Mouse (Mus musculus) limb, embryonic 14.5 days (tissue): ENCODE measurements around the gene Ttc4. TPM values are rescaled to one million over a fixed set of nuclear protein-coding genes. Genes with fewer than 3 reads are reported as not detected.
A peak's percentile ranks its signal among the peaks of the same experiment; 100 is the strongest.

Source experiments
- ATAC-seq: fragments of 200-750 bp; cut with Nextera tagmentation; 2 replicates; pipeline ENCODE4 v1.8.0; 2017; ENCODE audit warnings: low read depth, moderate number of reproducible peaks, moderate TSS enrichment; ENCODE audit not compliant: low FRiP score
- DNase-seq: peaks from one replicate; pipeline ENCODE4 v3.0.0-alpha.2; 2015; ENCODE audit warnings: low spot score
- H3K27ac ChIP-seq: fragments of 300-500 bp; sonication (generic); replicated peaks from 2 replicates; pipeline ENCODE4 v1.5.1; 2014; ENCODE audit warnings: low read depth, mild to moderate bottlenecking, low read length, moderate library complexity, mixed read lengths
- H3K27me3 ChIP-seq: fragments of 300-500 bp; sonication (generic); 2 replicates; pipeline ENCODE4 v1.6.1; 2014; ENCODE audit warnings: low read length, mixed read lengths; ENCODE audit not compliant: control insufficient read depth, insufficient read depth
- H3K36me3 ChIP-seq: fragments of 300-500 bp; sonication (generic); 2 replicates; pipeline ENCODE4 v1.6.1; 2014; ENCODE audit warnings: mild to moderate bottlenecking, low read length, moderate library complexity, mixed read lengths; ENCODE audit not compliant: control insufficient read depth, insufficient read depth
- H3K4me1 ChIP-seq: fragments of 300-500 bp; sonication (generic); 2 replicates; pipeline ENCODE4 v1.6.1; 2014; ENCODE audit warnings: antibody characterized with exemption, low read length, mixed read lengths; ENCODE audit not compliant: control insufficient read depth, insufficient read depth
- H3K4me2 ChIP-seq: fragments of 300-500 bp; sonication (generic); replicated peaks from 2 replicates; pipeline ENCODE4 v1.6.1; 2014; ENCODE audit warnings: low read depth, mild to moderate bottlenecking, low read length, moderate library complexity; ENCODE audit not compliant: severe bottlenecking
- H3K4me3 ChIP-seq: fragments of 300-500 bp; sonication (generic); replicated peaks from 2 replicates; pipeline ENCODE4 v1.5.1; 2014; ENCODE audit warnings: low read length
- H3K9ac ChIP-seq: fragments of 300-500 bp; sonication (generic); 2 replicates; pipeline ENCODE4 v1.6.1; 2014; ENCODE audit warnings: mild to moderate bottlenecking, low read depth, low read length, moderate library complexity; ENCODE audit not compliant: severe bottlenecking
- H3K9me3 ChIP-seq: fragments of 300-500 bp; sonication (generic); 2 replicates; pipeline ENCODE4 v1.6.1; 2016; ENCODE audit warnings: low read length; ENCODE audit not compliant: control insufficient read depth
- POLR2A ChIP-seq: fragments of 200-500 bp; IDR thresholded peaks from 2 replicates; pipeline ENCODE4 v1.8.0; 2012; ENCODE audit warnings: inconsistent platforms, mild to moderate bottlenecking, moderate library complexity, borderline replicate concordance; ENCODE audit not compliant: insufficient read depth, insufficient read length; ENCODE audit errors: extremely low read depth
- WGBS: fragments of 180-500 bp; shearing (Covaris S2); extraction: QIAGEN DNeasy Blood & Tissue Kit; methylation state at CpG from one replicate; pipeline ENCODE4 v1.1.7; 2014; 5-methylcytosine and 5-hydroxymethylcytosine counted together
- polyA plus RNA-seq, 2 experiments: library from polyadenylated mRNA; depleted of rRNA in 1 of 2; stranded (reverse) in 1 of 2; unstranded in 1 of 2; fragments of >200 nt; fragmentation: Nextera tagmentation in 1 of 2; extraction: Ambion mirVana in 1 of 2; gene quantifications; 2 replicates each; pipeline versions ENCODE4 v1.2.1 to v1.2.3; 2012 to 2014

Gene Ttc4
- 147 and 167 TPM in 2 replicates for polyA plus RNA-seq (2012; rRNA removed)
- 75.0 and 92.1 TPM in 2 replicates for polyA plus RNA-seq (2014; fragmentation: Nextera tagmentation; extraction: Ambion mirVana)

DNA sequence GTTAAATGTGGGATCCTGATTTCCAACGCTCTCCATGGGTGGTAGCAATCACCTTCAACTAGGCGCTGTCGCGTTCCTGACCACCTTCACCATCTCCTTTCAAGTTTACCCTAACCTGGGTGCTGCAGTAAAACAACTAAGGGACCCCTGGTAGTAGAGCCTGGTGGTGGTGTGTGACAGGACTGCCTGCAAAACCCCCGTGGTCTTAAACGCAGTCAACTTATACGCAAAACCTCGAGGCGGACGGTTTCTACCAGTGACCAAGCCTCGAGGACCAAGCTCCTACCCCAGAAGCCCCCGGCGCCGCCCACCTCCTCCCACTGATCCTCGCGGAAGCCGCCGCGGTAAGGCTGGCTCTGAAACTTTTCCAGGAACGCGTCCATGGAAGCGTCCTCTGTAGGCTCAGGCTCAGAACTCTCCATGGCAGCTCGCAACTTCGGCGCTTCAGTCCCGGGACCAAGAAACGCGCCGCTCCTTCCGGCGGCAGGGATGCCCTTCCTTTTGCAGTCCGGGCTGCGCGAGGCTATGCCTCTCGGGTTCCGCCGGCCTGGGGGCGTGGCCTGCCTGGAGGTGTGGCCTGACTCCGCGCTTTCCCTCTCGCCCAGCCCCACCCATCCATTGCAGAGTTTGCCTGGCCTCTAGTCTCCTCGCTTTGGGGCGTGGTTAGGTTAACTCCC is at the start of gene Ttc4:
Ttc4 (minus strand) TSS at position 503 of the 677 bp plus-strand sequence.
- H3K4me2 ChIP-seq: peak within 1 kb of the TSS; percentile 83
- under 1% methylated on average over 41 of the region's 43 CpGs for WGBS
- H3K36me3 ChIP-seq: peaks cover 35% of the 10 kb centered on the region
- H3K4me1 ChIP-seq: peaks cover 7% of the 10 kb centered on the region
- H3K9me3 ChIP-seq: no peaks in the 10 kb centered on the region
- no peaks in the 10 kb centered on the region for H3K27me3 ChIP-seq
- DNase-seq: peak; percentile 92
- peak within 1 kb of the TSS; percentile 87 for H3K9ac ChIP-seq
- peak within 1 kb of the TSS; percentile 56 for H3K27ac ChIP-seq
- H3K4me3 ChIP-seq: peak within 1 kb of the TSS; percentile 86
- 0 out of 2 replicates have a peak, but pooled peaks have one; percentile 59 for TF ChIP-seq POLR2A
- peak; percentile 99 for ATAC-seq

DNA sequence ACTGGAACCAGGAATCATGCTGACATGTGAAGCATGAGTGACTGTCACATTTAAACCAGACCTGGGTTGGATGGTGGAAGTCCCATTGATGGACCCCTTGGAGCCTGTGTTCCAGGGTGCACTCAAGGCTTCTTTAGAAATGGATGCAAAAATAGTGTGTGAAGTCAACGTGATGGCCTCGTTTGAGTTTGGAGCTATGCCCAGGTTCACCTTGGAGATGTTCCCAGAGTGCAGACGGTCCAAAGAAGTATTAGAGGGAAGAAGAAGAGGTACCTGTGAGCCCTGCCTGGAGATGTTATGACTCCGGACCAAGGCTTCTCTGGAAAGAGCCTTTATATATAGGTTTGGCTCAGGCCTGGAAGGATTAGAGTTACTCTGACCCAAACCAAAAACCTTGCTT is 41.9 kb upstream of the Ttc4 start:
- H3K9me3 ChIP-seq: no peaks in the 10 kb centered on the region
- 77% methylated on average over 4 of the region's 4 CpGs for WGBS
- no peak overlapping the region for H3K4me2 ChIP-seq
- H3K36me3 ChIP-seq: no peaks in the 10 kb centered on the region
- no peak for TF ChIP-seq POLR2A
- DNase-seq (no peak), ATAC-seq (no peak)
- no peaks in the 10 kb centered on the region for H3K27me3 ChIP-seq
- H3K4me1 ChIP-seq: no peaks in the 10 kb centered on the region
- H3K9ac ChIP-seq: no peak overlapping the region
- no peak overlapping the region for H3K27ac ChIP-seq
- H3K4me3 ChIP-seq: no peak overlapping the region

- H3K27me3 ChIP-seq: no peaks in the 10 kb centered on the region; the same call in 1 of the 2 replicates
- TF ChIP-seq POLR2A: no peak
- H3K9ac ChIP-seq: no peak overlapping the region
- ATAC-seq: no peak
- no peaks in the 10 kb centered on the region for H3K36me3 ChIP-seq
- H3K27ac ChIP-seq: no peak overlapping the region
- no peak overlapping the region for H3K4me3 ChIP-seq
- H3K9me3 ChIP-seq: no peaks in the 10 kb centered on the region
- DNase-seq: no peak
- 90% methylated on average over 6 of the region's 6 CpGs for WGBS
- no peak overlapping the region for H3K4me2 ChIP-seq
- no peaks in the 10 kb centered on the region for H3K4me1 ChIP-seq
Measured at GRCm38 (mm10) chr4:106713622-106714021, 34.9 kb upstream of the Ttc4 start.

- peak overlapping the region; percentile 37 for H3K4me2 ChIP-seq
- no peaks in the 10 kb centered on the region for H3K36me3 ChIP-seq
- H3K4me3 ChIP-seq: peak overlapping the region; percentile 9; the same call in 1 of the 2 replicates
- H3K27ac ChIP-seq: no peak overlapping the region
- WGBS: 0% methylated on average over 8 of the region's 8 CpGs
- no peak overlapping the region for H3K9ac ChIP-seq
- DNase-seq (peak; percentile 74), ATAC-seq (peak; percentile 62; the same call in 1 of the 2 replicates)
- H3K27me3 ChIP-seq: no peaks in the 10 kb centered on the region
- no peak for TF ChIP-seq POLR2A
- no peaks in the 10 kb centered on the region; the same call in 1 of the 2 replicates for H3K4me1 ChIP-seq
- H3K9me3 ChIP-seq: no peaks in the 10 kb centered on the region
Measured at GRCm38 (mm10) chr4:106708408-106708807, 29.7 kb upstream of the Ttc4 start.

- H3K4me3 ChIP-seq: peak overlapping the region; percentile 9; the same call in 1 of the 2 replicates
- TF ChIP-seq POLR2A: no peak
- H3K4me1 ChIP-seq: no peaks in the 10 kb centered on the region; the same call in 1 of the 2 replicates
- H3K27me3 ChIP-seq: no peaks in the 10 kb centered on the region
- 53% methylated on average over 5 of the region's 5 CpGs for WGBS
- H3K9me3 ChIP-seq: no peaks in the 10 kb centered on the region
- DNase-seq: no peak
- no peaks in the 10 kb centered on the region for H3K36me3 ChIP-seq
- ATAC-seq: 0 out of 2 replicates have a peak, but pooled peaks have one; percentile 9
- H3K9ac ChIP-seq: no peak overlapping the region
- H3K4me2 ChIP-seq: peak overlapping the region; percentile 37
- no peak overlapping the region for H3K27ac ChIP-seq
Measured at GRCm38 (mm10) chr4:106707957-106708356, 29.2 kb upstream of the Ttc4 start.
